Mouse (Mus musculus): ENCODE results near the gene Pcnp. TPM values are rescaled to one million over a fixed set of nuclear protein-coding genes. Genes with fewer than 3 reads are reported as not detected.
A peak's percentile ranks its signal among the peaks of the same experiment; 100 is the strongest.
"Not testable (repeated sequence)": the region's sequence is repeated elsewhere in the genome, so short reads cannot be mapped to it uniquely, and the experiment has no call there.

Pcnp gene
- polyA plus RNA-seq, 1 experiment from 2014 or later = 231 TPM

DNA sequence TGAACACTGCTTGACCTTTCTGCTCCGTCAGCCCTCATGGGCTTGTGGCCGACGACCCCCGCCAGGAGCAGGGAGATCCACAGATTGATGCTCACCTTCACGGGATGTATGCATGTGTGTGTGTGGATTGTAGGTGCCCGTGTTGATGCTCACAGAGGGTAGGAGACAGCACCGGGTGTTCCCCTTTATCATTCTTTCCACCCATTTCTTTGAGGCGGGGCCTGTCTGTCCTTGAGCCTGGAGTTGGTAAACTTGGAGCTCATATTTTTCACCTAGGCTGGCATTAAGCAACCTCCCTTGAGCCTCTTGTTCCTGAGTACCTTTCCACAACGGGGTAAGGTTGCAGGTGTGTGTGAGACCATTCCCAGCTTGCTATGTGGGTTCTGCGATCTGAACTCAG lies 28.6 kb upstream of the Pcnp start:
- 77% methylated on average over 10 of the region's 10 CpGs for WGBS

GRCm38 (mm10) chr16:56056944-56057590 lies 27.5 kb upstream of the Pcnp start:
- H3K36me3 ChIP-seq (ENCODE audit: insufficient read depth) = no peaks in the 10 kb centered on the region
- no peak for TF ChIP-seq CTCF (IDR thresholded peaks at IDR 0.05; ENCODE audit: low read depth)
- DNase-seq = no peak
- 71% methylated on average over 7 of the region's 7 CpGs for WGBS
- no peaks in the 10 kb centered on the region for H3K27me3 ChIP-seq (ENCODE audit: insufficient read depth, low read length)
- H3K9me3 ChIP-seq (ENCODE audit: low read depth, low read length) = no peaks in the 10 kb centered on the region
- H3K9ac ChIP-seq = no peak overlapping the region
- H3K27ac ChIP-seq (ENCODE audit: low read depth) = no peak overlapping the region
- no peak overlapping the region for H3K4me3 ChIP-seq (ENCODE audit: low read depth, low read length)
- no peak for ATAC-seq (ENCODE audit: insufficient read depth)
- H3K4me2 ChIP-seq = no peak overlapping the region
- no peaks in the 10 kb centered on the region for H3K4me1 ChIP-seq (ENCODE audit: insufficient read depth)

More for the DNA sequence above, 28.6 kb upstream of the Pcnp start:
- Histone ChIP-seq H3K9ac (no peak overlapping the region), H3K27me3 (ENCODE audit: insufficient read depth, low read length) (no peaks in the 10 kb centered on the region), H3K9me3 (ENCODE audit: low read depth, low read length) (no peaks in the 10 kb centered on the region), H3K27ac (ENCODE audit: low read depth) (no peak overlapping the region), H3K36me3 (ENCODE audit: insufficient read depth) (no peaks in the 10 kb centered on the region), H3K4me2 (no peak overlapping the region), H3K4me3 (ENCODE audit: low read depth, low read length) (no peak overlapping the region), H3K4me1 (ENCODE audit: insufficient read depth) (no peaks in the 10 kb centered on the region)
- ATAC-seq (ENCODE audit: insufficient read depth) = no peak
- no peak for TF ChIP-seq CTCF (IDR thresholded peaks at IDR 0.05; ENCODE audit: low read depth)
- DNase-seq = no peak

DNA sequence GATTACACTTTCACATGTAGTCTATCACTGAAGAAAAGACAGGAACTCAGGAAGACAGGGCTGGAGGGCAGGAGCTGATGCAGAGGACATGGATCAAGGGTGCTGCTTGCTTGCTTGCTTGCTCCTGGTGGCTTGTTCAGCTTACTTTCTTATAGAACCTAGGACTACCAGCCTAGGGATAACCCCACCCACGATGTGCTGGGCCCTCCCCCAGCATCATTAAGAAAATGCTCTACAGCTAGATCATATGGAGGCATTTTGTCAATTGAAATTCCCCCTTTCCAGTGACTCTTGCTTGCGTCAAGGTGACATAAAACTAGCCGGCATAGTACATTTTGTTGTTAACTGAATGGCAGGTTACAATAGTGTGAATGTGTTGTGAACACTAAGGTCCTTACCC lies 26.4 kb upstream of the Pcnp start:
- H3K36me3 ChIP-seq (ENCODE audit: insufficient read depth) = no peaks in the 10 kb centered on the region
- no peak overlapping the region for H3K27ac ChIP-seq (ENCODE audit: low read depth)
- no peaks in the 10 kb centered on the region for H3K4me1 ChIP-seq (ENCODE audit: insufficient read depth)
- no peak for ATAC-seq (ENCODE audit: insufficient read depth)
- no peak overlapping the region for H3K9ac ChIP-seq
- no peak for DNase-seq
- H3K9me3 ChIP-seq (ENCODE audit: low read depth, low read length) = no peaks in the 10 kb centered on the region
- 81% methylated on average over 3 of the region's 3 CpGs for WGBS
- H3K4me2 ChIP-seq = no peak overlapping the region
- no peaks in the 10 kb centered on the region for H3K27me3 ChIP-seq (ENCODE audit: insufficient read depth, low read length)
- no peak for TF ChIP-seq CTCF (IDR thresholded peaks at IDR 0.05; ENCODE audit: low read depth)
- H3K4me3 ChIP-seq (ENCODE audit: low read depth, low read length) = no peak overlapping the region

- H3K36me3 ChIP-seq (ENCODE audit: insufficient read depth); H3K4me3 ChIP-seq (ENCODE audit: low read depth, low read length); H3K9ac ChIP-seq; H3K27ac ChIP-seq (ENCODE audit: low read depth); ATAC-seq (ENCODE audit: insufficient read depth); DNase-seq; H3K4me1 ChIP-seq (ENCODE audit: insufficient read depth); H3K27me3 ChIP-seq (ENCODE audit: insufficient read depth, low read length); H3K9me3 ChIP-seq (ENCODE audit: low read depth, low read length); H3K4me2 ChIP-seq: not testable (repeated sequence)
- WGBS = no CpG with 5 or more reads among the region's 4 CpGs
These were observed 18.5 kb upstream of the Pcnp start, which contains the start of gene Senp7 for GRCm38 (mm10) chr16:56048038-56048437. Gene Senp7, plus strand, starts transcription at chr16:56048338.

GRCm38 (mm10) chr16:56038090-56038489 lies 8.6 kb upstream of the Pcnp start:
- no peak for DNase-seq
- peak overlapping the region; percentile 81 for H3K9ac ChIP-seq
- H3K36me3 ChIP-seq (ENCODE audit: insufficient read depth) = peaks cover 26% of the 10 kb centered on the region
- 24% methylated on average over 8 of the region's 8 CpGs for WGBS
- peak overlapping the region; percentile 72 for H3K4me3 ChIP-seq (ENCODE audit: low read depth, low read length)
- H3K4me2 ChIP-seq = peak overlapping the region; percentile 89
- H3K9me3 ChIP-seq (ENCODE audit: low read depth, low read length) = no peaks in the 10 kb centered on the region
- H3K27ac ChIP-seq (ENCODE audit: low read depth) = peak overlapping the region; percentile 82
- H3K27me3 ChIP-seq (ENCODE audit: insufficient read depth, low read length) = no peaks in the 10 kb centered on the region
- 0 out of 2 replicates have a peak, but pooled peaks have one; percentile 29 for ATAC-seq (ENCODE audit: insufficient read depth)
- no peak for TF ChIP-seq CTCF (IDR thresholded peaks at IDR 0.05; ENCODE audit: low read depth)
- H3K4me1 ChIP-seq (ENCODE audit: insufficient read depth) = 0 out of 2 replicates have a peak, but pooled peaks cover 6% of the 10 kb centered on the region

DNA sequence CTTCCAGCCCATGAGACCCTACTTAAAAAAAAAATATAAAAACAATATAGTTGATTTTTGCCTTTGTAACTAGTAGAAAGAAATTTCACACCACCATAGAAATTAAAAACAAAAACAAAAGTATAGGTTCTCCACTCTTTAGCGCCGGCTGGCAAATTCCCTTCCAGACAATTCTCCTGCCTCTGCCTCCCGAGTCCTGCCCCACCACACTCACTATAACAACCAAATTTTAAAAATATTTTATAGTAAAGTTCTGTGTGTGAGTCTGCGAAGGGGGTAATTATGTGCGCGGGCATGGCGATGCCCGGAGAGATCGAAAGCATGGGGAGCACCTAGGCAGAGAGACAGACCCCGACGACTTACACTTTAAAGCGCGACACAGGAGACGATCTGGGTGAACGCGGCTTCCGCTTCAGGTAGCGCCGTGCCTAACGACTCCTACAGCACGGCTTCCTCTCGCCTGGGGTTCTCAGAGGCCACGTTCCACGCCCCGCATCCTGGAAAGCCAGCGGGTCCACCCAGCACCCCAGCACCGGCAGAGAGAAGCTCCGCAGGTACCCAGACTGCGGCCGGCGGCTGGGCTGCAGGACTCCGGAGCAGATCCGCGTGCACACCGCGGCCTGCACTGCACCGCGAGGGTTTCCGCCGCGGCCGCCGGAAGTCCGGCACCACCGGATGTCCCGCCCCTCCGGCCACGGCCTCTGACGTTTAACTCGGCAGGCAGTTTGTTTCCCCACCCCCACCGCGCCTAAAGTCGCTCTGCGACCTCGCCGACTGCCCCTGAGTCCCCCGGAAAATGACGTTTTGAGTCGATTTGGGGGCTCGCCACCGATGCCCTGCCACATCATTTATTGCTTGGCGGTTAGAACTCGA lies 7.8 kb upstream of the Pcnp start, which contains the start of gene Trmt10c:
Gene Trmt10c (minus strand): TSS at position 682 of the 873 bp plus-strand sequence.
- H3K4me3 ChIP-seq (ENCODE audit: low read depth, low read length) = peak within 1 kb of the TSS; percentile 72
- H3K27me3 ChIP-seq (ENCODE audit: insufficient read depth, low read length) = no peaks in the 10 kb centered on the region
- peak; percentile 98 for DNase-seq
- peak; percentile 100 for ATAC-seq (ENCODE audit: insufficient read depth)
- 0 out of 2 replicates have a peak, but pooled peaks cover 6% of the 10 kb centered on the region for H3K4me1 ChIP-seq (ENCODE audit: insufficient read depth)
- H3K9me3 ChIP-seq (ENCODE audit: low read depth, low read length) = no peaks in the 10 kb centered on the region
- peak within 1 kb of the TSS; percentile 81 for H3K9ac ChIP-seq
- H3K4me2 ChIP-seq = peak within 1 kb of the TSS; percentile 89
- TF ChIP-seq CTCF (IDR thresholded peaks at IDR 0.05; ENCODE audit: low read depth) = no peak
- peaks cover 33% of the 10 kb centered on the region for H3K36me3 ChIP-seq (ENCODE audit: insufficient read depth)
- peak within 1 kb of the TSS; percentile 82 for H3K27ac ChIP-seq (ENCODE audit: low read depth)
- under 1% methylated on average over 63 of the region's 63 CpGs for WGBS

DNA sequence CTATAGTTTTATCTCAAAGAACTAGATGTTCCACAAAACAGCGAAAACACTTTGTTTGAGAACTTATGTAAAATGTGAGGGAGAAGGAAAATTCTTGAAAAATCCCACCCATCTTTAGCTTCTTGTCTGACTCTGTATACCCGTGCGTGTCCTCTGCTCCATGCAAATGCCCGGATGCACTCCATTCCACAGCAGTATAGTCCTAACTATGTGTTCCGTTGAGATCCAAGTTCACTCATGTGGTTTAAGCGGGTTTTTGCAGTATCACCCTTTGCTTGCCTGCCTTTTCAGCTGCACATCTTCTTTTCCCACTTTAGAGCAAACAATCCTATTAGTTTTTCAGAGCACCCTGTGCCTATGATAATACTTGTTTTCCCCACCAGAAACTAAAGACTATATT lies 7.0 kb upstream of the Pcnp start:
- no peak for TF ChIP-seq CTCF (IDR thresholded peaks at IDR 0.05; ENCODE audit: low read depth)
- H3K9me3 ChIP-seq (ENCODE audit: low read depth, low read length) = no peaks in the 10 kb centered on the region
- WGBS = 48% methylated on average over 6 of the region's 6 CpGs
- DNase-seq = peak; percentile 14
- peaks cover 40% of the 10 kb centered on the region for H3K36me3 ChIP-seq (ENCODE audit: insufficient read depth)
- H3K9ac ChIP-seq = peak overlapping the region; percentile 81
- peak overlapping the region; percentile 89 for H3K4me2 ChIP-seq
- 0 out of 2 replicates have a peak, but pooled peaks cover 6% of the 10 kb centered on the region for H3K4me1 ChIP-seq (ENCODE audit: insufficient read depth)
- no peak for ATAC-seq (ENCODE audit: insufficient read depth)
- peak overlapping the region; percentile 72 for H3K4me3 ChIP-seq (ENCODE audit: low read depth, low read length)
- H3K27ac ChIP-seq (ENCODE audit: low read depth) = no peak overlapping the region
- no peaks in the 10 kb centered on the region for H3K27me3 ChIP-seq (ENCODE audit: insufficient read depth, low read length)
